Mouse (Mus musculus) heart, postnatal 0 days (tissue): ENCODE measurements around the gene Srp54c. TPM values are rescaled to one million over a fixed set of nuclear protein-coding genes. Genes with fewer than 3 reads are reported as not detected.
A peak's percentile ranks its signal among the peaks of the same experiment; 100 is the strongest.

ENCODE experiments used
- ATAC-seq: fragments of 200-750 bp; cut with Nextera tagmentation; 2 replicates; pipeline ENCODE4 v1.8.0; 2017; ENCODE audit warnings: low read depth, moderate number of reproducible peaks, moderate library complexity; ENCODE audit not compliant: insufficient read depth
- DNase-seq: peaks from one replicate; pipeline ENCODE4 v3.0.0-alpha.2; 2016; ENCODE audit warnings: low spot score
- H3K27ac ChIP-seq: fragments of 300-500 bp; sonication (generic); 2 replicates; pipeline ENCODE4 v1.5.1; 2014; ENCODE audit warnings: low read depth, mild to moderate bottlenecking
- H3K27me3 ChIP-seq: fragments of 300-500 bp; sonication (generic); 2 replicates; pipeline ENCODE4 v1.6.1; 2014; ENCODE audit warnings: low read length, mixed read lengths; ENCODE audit not compliant: control insufficient read depth, insufficient read depth
- H3K36me3 ChIP-seq: fragments of 300-500 bp; sonication (generic); replicated peaks from 2 replicates; pipeline ENCODE4 v1.6.1; 2014; ENCODE audit warnings: low read length, mixed read lengths; ENCODE audit not compliant: control insufficient read depth, insufficient read depth
- H3K4me1 ChIP-seq: fragments of 300-500 bp; sonication (generic); 2 replicates; pipeline ENCODE4 v1.6.1; 2014; ENCODE audit warnings: antibody characterized with exemption; ENCODE audit not compliant: control insufficient read depth, insufficient read depth
- H3K4me2 ChIP-seq: fragments of 300-500 bp; sonication (generic); 2 replicates; pipeline ENCODE4 v1.6.1; 2014; ENCODE audit warnings: low read depth, mild to moderate bottlenecking, low read length, moderate library complexity
- H3K4me3 ChIP-seq: fragments of 300-500 bp; sonication (generic); 2 replicates; pipeline ENCODE4 v1.5.1; 2014; ENCODE audit warnings: low read depth, low read length
- H3K9ac ChIP-seq: fragments of 300-500 bp; sonication (generic); replicated peaks from 2 replicates; pipeline ENCODE4 v1.6.1; 2014; ENCODE audit warnings: low read depth, low read length, mixed read lengths
- H3K9me3 ChIP-seq: fragments of 300-500 bp; sonication (generic); replicated peaks from 2 replicates; pipeline ENCODE4 v1.6.1; 2016; ENCODE audit warnings: low read length; ENCODE audit not compliant: control insufficient read depth
- CTCF ChIP-seq: IDR thresholded peaks from 2 replicates; pipeline ENCODE4 v1.5.1; 2016; ENCODE audit warnings: antibody characterized with exemption, control low read depth, low read depth
- EP300 ChIP-seq: IDR thresholded peaks from 2 replicates; pipeline ENCODE4 v1.6.1; 2016; ENCODE audit warnings: antibody characterized with exemption, low read depth
- WGBS: fragments of 180-500 bp; shearing (Covaris S2); extraction: QIAGEN DNeasy Blood & Tissue Kit; methylation state at CpG from one replicate; pipeline ENCODE4 v1.1.7; 2014; 5-methylcytosine and 5-hydroxymethylcytosine counted together
- polyA plus RNA-seq: library from polyadenylated mRNA; unstranded; fragments of >200 nt; fragmentation: Nextera tagmentation; extraction: Ambion mirVana; gene quantifications from 2 replicates; pipeline ENCODE4 v1.2.1, GENCODE M21; 2015
- total RNA-seq: library from RNA; depleted of rRNA; stranded (reverse); fragments of >200 nt; gene quantifications from 2 replicates; pipeline ENCODE4 v1.2.3, GENCODE M21; 2014; ENCODE audit warnings: low replicate concordance

Srp54c gene
- total and polyA plus RNA-seq, 2 experiments from 2014 or later, result 28.6 to 59.3 TPM

- H3K9ac ChIP-seq, result no peak overlapping the region
- no peak overlapping the region for H3K4me3 ChIP-seq
These were observed 70.9 kb downstream of the Srp54c start for GRCm38 (mm10) chr12:55300820-55301351.

GRCm38 (mm10) chr12:55301472-55302300 is 71.7 kb downstream of the Srp54c start:
- H3K27ac ChIP-seq, result peak overlapping the region; percentile 88
- peak overlapping the region; percentile 82 for H3K4me2 ChIP-seq
- H3K4me3 ChIP-seq, result peak overlapping the region; percentile 53
- H3K9me3 ChIP-seq, result no peaks in the 10 kb centered on the region
- H3K4me1 ChIP-seq, result peaks cover 22% of the 10 kb centered on the region
- WGBS, result 43% methylated on average over 11 of the region's 11 CpGs
- H3K36me3 ChIP-seq, result peaks cover 16% of the 10 kb centered on the region
- H3K27me3 ChIP-seq, result no peaks in the 10 kb centered on the region
- TF ChIP-seq CTCF (no peak), EP300 (no peak)
- peak overlapping the region; percentile 60 for H3K9ac ChIP-seq
- ATAC-seq (no peak), DNase-seq (peak; percentile 43)

More at GRCm38 (mm10) chr12:55300820-55301351, 70.9 kb downstream of the Srp54c start:
- DNase-seq (no peak), ATAC-seq (no peak)
- Histone ChIP-seq H3K27ac (no peak overlapping the region), H3K4me1 (peaks cover 22% of the 10 kb centered on the region), H3K27me3 (no peaks in the 10 kb centered on the region), H3K4me2 (peak overlapping the region; percentile 82; the same call in 1 of the 2 replicates), H3K36me3 (peaks cover 21% of the 10 kb centered on the region), H3K9me3 (no peaks in the 10 kb centered on the region)
- TF ChIP-seq CTCF, result no peak
- no peak for TF ChIP-seq EP300
- WGBS, result 81% methylated on average over 3 of the region's 3 CpGs

GRCm38 (mm10) chr12:55302485-55303441 is 72.8 kb downstream of the Srp54c start, which contains the start of gene Ppp2r3c:
Ppp2r3c (minus strand) TSS chr12:55302998.
- peaks cover 22% of the 10 kb centered on the region for H3K4me1 ChIP-seq
- peak within 1 kb of the TSS; percentile 88 for H3K27ac ChIP-seq
- TF ChIP-seq EP300 (no peak), CTCF (no peak)
- H3K9ac ChIP-seq, result peak within 1 kb of the TSS; percentile 60
- peak within 1 kb of the TSS; percentile 82 for H3K4me2 ChIP-seq
- H3K27me3 ChIP-seq, result no peaks in the 10 kb centered on the region
- H3K4me3 ChIP-seq, result peak within 1 kb of the TSS; percentile 53
- under 1% methylated on average over 55 of the region's 55 CpGs for WGBS
- peak; percentile 95 for ATAC-seq
- no peaks in the 10 kb centered on the region for H3K9me3 ChIP-seq
- H3K36me3 ChIP-seq, result peaks cover 8% of the 10 kb centered on the region
- DNase-seq, result peak; percentile 96

GRCm38 (mm10) chr12:55306371-55306770 is 76.4 kb downstream of the Srp54c start:
- Histone ChIP-seq H3K36me3 (no peaks in the 10 kb centered on the region), H3K27ac (no peak overlapping the region), H3K4me1 (peaks cover 16% of the 10 kb centered on the region), H3K9ac (no peak overlapping the region), H3K4me2 (no peak overlapping the region), H3K4me3 (no peak overlapping the region), H3K9me3 (no peaks in the 10 kb centered on the region), H3K27me3 (no peaks in the 10 kb centered on the region)
- no peak for ATAC-seq
- WGBS, result 94% methylated on average over 4 of the region's 4 CpGs
- no peak for TF ChIP-seq CTCF
- DNase-seq, result no peak

GRCm38 (mm10) chr12:55307566-55307965 is 77.6 kb downstream of the Srp54c start:
- TF ChIP-seq CTCF (no peak), EP300 (no peak)
- Histone ChIP-seq H3K4me1 (peaks cover 9% of the 10 kb centered on the region), H3K9ac (no peak overlapping the region), H3K9me3 (no peaks in the 10 kb centered on the region), H3K27ac (peak overlapping the region; percentile 32), H3K27me3 (no peaks in the 10 kb centered on the region), H3K4me3 (no peak overlapping the region), H3K4me2 (no peak overlapping the region), H3K36me3 (no peaks in the 10 kb centered on the region)
- ATAC-seq (no peak), DNase-seq (no peak)
- WGBS, result 78% methylated on average over 6 of the region's 6 CpGs
